Mouse (Mus musculus): ENCODE data around the gene Slc5a4b.

The Slc5a4b gene

DNA sequence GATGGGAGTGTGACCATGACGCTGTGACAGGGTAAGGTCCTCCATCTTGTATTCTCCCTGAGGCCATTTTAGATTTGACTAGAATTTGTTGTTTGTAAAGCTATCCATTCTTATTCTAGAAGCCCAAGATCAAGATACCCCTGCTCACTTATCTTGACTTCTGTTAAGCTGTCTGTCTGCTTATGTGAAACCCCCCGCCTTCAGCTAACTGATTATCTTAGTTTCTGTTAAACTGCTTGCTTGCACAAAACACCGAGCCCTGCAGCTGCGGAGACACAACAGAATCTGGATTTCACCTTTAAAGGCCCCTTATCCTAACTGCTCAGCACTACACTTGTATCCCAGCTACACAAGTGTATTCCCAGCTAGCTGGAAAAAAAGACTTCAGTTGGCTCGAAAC, 73.8 kb downstream of the Slc5a4b start:
- no peak for DNase-seq (ENCODE audit: low spot score)

DNA sequence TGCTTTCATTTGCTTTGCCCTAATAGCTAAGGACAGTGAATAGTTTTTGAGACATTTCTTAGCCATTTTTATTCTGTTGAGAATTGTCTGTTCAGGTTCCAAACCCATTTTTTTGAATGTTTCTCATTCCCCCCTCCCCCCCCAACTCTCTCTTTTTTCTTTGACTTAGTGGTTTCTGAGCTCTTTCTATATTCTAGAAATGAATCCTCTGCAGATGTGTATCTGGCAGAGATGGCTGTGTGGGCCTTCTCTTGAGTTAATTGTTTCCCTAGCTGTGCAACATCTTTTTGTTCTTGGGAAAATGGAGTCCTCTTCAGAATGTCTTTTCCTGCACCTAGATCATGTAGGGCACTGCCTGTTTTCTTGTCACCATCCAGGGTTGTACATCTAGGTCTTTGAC, 75.5 kb downstream of the Slc5a4b start:
- DNase-seq (ENCODE audit: low spot score), result no peak

DNA sequence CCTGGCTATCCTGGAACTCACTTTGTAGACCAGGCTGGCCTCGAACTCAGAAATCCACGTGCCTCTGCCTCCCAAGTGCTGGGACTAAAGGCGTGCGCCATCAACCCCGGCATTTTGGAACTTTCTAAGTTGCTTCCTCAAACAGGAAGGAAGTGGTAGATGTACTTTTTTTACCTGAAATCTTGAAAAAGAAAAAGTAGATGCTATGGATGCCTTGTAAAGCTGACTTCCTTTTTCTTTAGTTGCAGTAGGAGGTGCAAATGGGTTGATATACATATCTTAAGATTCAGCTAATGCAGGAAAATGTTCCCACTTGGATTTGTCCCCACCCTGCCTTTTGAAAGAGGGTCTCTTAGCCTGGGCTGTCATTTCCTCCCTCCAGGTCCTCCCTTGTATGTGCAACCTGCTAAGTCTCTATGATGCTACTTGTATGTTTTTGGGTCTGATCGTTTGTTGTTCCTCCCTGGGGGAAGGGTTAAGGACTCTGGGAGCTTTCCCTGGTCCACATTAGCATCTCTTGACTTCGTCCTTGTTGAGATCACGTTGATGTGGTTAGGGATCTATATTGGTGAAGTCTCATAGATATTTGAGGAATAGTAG, 76.7 kb downstream of the Slc5a4b start:
- DNase-seq (ENCODE audit: low spot score), result no peak

DNA sequence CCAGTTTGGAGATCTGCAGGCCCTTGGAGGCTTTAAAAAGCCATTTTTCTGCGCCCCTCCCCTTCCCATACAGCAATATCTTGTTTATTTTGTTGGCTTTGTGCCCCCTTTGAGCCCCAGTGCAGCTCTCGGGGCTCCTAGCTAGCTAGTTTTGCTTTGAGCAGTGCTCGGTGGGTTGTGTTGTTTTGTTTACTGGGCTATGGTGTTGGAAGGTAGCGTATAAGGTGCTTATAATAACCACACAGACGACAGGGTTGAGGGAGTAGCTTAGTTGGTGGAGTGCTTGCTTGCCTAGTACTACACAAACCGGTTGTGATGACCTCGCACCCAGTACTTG, 77.7 kb downstream of the Slc5a4b start:
- DNase-seq (ENCODE audit: low spot score), result no peak

DNA sequence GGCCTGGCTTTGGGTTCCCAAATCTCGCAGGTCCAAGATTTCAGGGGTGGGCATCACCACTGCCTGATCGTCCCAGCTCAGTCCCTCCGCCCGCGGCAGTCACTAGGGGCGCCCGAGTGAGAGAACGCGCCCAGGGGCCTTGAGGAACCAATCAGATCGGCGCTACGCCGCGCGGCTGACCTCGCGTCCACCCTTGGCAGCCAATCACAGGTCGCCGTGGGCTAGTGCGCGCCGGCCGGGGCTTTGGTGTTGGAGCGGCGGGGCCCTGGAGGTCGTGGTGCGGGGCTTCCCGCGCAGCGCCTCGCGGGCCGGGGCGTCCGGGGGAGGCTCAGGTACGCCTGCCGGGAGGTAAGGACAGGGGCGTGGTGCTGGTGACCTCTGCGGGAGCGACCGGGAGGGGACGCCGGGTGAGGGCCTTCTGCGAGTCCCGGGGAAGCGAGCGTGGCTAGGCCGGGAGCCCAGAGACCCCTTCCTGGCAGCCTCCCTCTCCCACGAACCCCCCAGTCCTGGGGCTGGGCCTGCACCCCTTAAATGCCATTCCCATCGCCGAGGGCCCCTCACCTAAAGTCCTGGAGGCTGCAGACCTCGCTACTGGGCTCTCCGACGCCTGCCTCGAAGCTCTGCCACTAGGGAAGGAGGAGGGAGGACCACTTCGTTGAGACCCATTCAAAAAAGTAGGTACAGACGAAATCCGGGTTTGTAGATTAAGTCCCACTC, 78.2 kb downstream of the Slc5a4b start, which contains the start of gene Zfp280b:
TSS of gene Zfp280b (plus strand) at position 249 of the 717 bp plus-strand sequence.
- peak; percentile 95 for DNase-seq (ENCODE audit: low spot score)

GRCm38 (mm10) chr10:76031511-76032401, 79.0 kb downstream of the Slc5a4b start:
- peak; percentile 3 for DNase-seq (ENCODE audit: low spot score)

DNA sequence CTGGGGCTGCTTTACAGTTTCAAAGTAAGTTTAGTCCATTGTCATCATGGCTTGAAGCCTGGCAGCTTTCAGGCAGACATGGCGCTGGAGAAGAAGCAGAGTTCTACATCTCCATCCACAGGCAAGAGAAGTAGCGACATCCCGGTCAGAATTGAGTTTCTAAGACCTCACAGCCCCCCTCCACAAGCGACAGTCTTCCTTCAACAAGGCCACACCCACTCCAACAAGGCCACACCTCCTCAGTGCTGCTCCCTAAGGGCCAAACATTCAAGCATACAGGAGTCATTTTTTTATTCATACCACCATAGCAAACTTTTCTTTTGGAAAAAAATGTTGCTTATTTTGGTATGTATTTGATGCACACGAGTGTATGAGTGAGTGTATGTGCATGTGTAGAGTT, 80.3 kb downstream of the Slc5a4b start:
- DNase-seq (ENCODE audit: low spot score), result no peak

DNA sequence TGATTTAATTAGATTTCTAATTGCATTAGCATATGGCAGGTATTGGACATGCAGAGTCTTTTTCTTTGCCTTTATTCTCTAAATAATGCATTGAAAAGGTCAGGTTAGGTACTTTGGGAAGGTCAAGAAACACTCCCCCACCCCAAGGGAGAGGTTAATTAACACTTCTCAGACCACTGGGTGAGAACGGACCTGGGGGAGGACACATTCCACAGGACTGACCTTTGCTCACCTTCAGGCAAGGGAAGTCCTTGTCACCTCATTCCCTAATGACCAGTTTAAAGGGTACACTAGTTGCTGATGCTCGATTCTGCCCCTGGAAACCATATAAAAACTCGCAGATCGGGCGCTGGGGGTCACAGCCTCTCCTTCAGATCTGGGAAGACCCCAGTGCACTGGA, 81.5 kb downstream of the Slc5a4b start:
- no peak for DNase-seq (ENCODE audit: low spot score)

GRCm38 (mm10) chr10:76028396-76028795, 82.4 kb downstream of the Slc5a4b start:
- no peak for DNase-seq (ENCODE audit: low spot score)

GRCm38 (mm10) chr10:76028016-76028366, 82.8 kb downstream of the Slc5a4b start:
- DNase-seq (ENCODE audit: low spot score), result no peak

- no peak for DNase-seq (ENCODE audit: low spot score)
Measured at GRCm38 (mm10) chr10:76027127-76028015, 83.4 kb downstream of the Slc5a4b start.

GRCm38 (mm10) chr10:76025470-76026190, 85.1 kb downstream of the Slc5a4b start:
- no peak for DNase-seq (ENCODE audit: low spot score)

DNA sequence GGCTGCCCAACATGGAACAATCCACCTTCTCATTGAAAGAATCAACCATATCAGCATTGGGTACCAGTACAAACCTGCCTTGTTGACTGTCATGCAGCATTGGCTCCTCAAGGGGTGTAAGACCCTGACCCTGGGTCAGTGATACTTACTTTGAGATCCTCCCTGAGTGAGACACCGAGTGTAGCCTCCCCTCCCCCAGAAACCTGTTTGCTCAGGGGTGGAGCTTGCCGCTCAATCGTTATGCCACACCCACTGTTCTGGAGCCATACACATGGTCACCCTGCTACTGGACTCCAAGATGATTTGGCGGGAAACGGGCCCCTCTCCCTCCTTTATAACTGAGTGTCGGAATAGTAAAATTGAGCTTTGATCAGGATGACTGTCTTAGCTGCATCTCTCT, 86.8 kb downstream of the Slc5a4b start:
- DNase-seq (ENCODE audit: low spot score), result no peak

GRCm38 (mm10) chr10:76021728-76022127, 89.0 kb downstream of the Slc5a4b start:
- no peak for DNase-seq (ENCODE audit: low spot score)

GRCm38 (mm10) chr10:76016886-76017285, 93.9 kb downstream of the Slc5a4b start:
- DNase-seq (ENCODE audit: low spot score), result no peak

DNA sequence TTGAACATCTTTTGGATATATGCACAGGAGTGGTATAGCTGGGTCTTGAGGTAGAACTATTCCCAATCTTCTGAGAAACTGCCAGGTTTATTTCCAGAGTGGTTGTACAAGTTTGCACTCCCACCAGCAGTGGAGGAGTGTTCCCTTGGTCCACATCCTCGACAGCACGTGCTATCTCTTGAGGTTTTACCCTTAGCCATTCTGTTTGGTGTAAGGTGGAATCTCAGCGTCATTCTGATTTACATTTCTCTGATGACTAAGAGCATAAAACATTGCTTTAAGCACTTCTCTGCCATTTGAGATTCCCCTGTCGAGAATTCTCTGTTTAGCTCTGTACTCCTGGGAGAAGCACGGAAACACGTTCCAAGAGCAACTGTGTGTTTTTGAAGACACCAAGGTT, 97.8 kb downstream of the Slc5a4b start:
- no peak for DNase-seq (ENCODE audit: low spot score)

- DNase-seq (ENCODE audit: low spot score), result no peak
Measured at GRCm38 (mm10) chr10:76009812-76010211, 100.9 kb downstream of the Slc5a4b start.
